In the genomic region with DNA sequence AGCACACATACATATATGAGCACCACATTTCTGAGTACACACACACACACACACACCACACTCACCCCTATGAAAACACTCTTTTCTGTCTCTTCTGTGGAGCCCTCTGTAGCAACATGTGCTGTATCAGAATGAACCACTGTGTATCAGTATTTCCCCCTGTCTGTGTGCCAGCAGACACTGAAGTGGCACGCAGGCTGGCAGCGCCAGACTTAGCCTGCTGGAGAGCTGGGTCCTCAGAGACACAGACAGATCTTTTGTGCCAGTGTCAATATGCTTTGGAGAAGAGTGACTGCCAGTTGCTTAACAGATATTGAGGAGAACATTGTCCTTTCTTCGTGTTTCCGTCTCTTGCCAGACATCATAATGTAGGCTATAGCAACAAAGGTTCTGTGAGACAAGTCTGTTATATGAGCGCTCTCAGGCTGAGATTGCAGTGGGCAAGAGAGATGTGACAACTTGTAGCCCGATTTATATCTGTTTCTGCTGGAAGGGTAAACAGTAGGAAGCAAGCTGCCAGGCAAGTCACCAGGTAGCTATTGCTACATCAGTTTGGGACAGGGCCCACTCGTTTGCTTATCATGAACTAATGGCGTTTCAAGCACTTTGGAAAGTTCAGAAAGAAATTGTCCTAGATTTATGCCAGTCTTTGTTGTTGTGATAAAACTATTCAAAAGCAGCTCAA, we compare ENCODE assay signal across 11 mouse cellular contexts.
DNase-seq lines count a peak whose midpoint lies in the region; ATAC-seq and TF ChIP-seq lines count a peak whose summit lies in the region.
"Had no signal": no experiment of that assay in that cellular context is flagged by ENCODE, and none has a peak within 500 bp of the region (broad histone marks: within the 10 kb centered on the region; RNA-seq: fewer than 3 reads in every experiment).

No protein-coding gene starts in this region.

- no peaks in the 10 kb centered on the region for H3K27me3 ChIP-seq in forebrain, embryonic 13.5 days
- no peaks in the 10 kb centered on the region for H3K27me3 ChIP-seq in forebrain, embryonic 12.5 days
- H3K27me3 ChIP-seq in lung, postnatal 0 days (replicated peaks; ENCODE audit: insufficient read depth, low read length) = no peaks in the 10 kb centered on the region
- H3K27me3 ChIP-seq: midbrain, embryonic 12.5 days had no signal

- intact Hi-C loops in left cerebral cortex, postnatal 10 days (cut with DNase I) = no loop called here
- intact Hi-C loops in left cerebral cortex, postnatal 25 days (cut with DNase I) = no loop called here

- no peak overlapping the region for H3K27ac ChIP-seq in forebrain, embryonic 13.5 days
- no peak overlapping the region for H3K27ac ChIP-seq in forebrain, embryonic 12.5 days
- H3K27ac ChIP-seq in lung, postnatal 0 days (ENCODE audit: low read length) = no peak overlapping the region
- H3K27ac ChIP-seq: midbrain, embryonic 12.5 days had no signal

- H3K9ac ChIP-seq in forebrain, embryonic 13.5 days = no peak overlapping the region
- no peak overlapping the region for H3K9ac ChIP-seq in forebrain, embryonic 12.5 days
- no peak overlapping the region for H3K9ac ChIP-seq in lung, postnatal 0 days (replicated peaks; ENCODE audit: low read depth)
- H3K9ac ChIP-seq: midbrain, embryonic 12.5 days had no signal

- H3K36me3 ChIP-seq in forebrain, embryonic 13.5 days (ENCODE audit: poor library complexity, severe bottlenecking) = no peaks in the 10 kb centered on the region
- no peaks in the 10 kb centered on the region for H3K36me3 ChIP-seq in forebrain, embryonic 12.5 days (replicated peaks)
- no peaks in the 10 kb centered on the region for H3K36me3 ChIP-seq in lung, postnatal 0 days (ENCODE audit: insufficient read depth, low read length)
- H3K36me3 ChIP-seq: midbrain, embryonic 12.5 days had no signal

- TF ChIP-seq EP300 in lung, postnatal 0 days (IDR thresholded peaks at IDR 0.05) = no peak

- H3K9me3 ChIP-seq in forebrain, embryonic 13.5 days (replicated peaks) = no peaks in the 10 kb centered on the region
- H3K9me3 ChIP-seq in forebrain, embryonic 12.5 days = no peaks in the 10 kb centered on the region
- H3K9me3 ChIP-seq in lung, postnatal 0 days (ENCODE audit: low read length) = no peaks in the 10 kb centered on the region
- H3K9me3 ChIP-seq: midbrain, embryonic 12.5 days had no signal

- 68% methylated on average over 8 of the region's 8 CpGs for WGBS in forebrain, embryonic 13.5 days
- WGBS in forebrain, embryonic 12.5 days = 82% methylated on average over 8 of the region's 8 CpGs
- WGBS in lung, postnatal 0 days = 56% methylated on average over 8 of the region's 8 CpGs

- no peak for TF ChIP-seq CTCF in lung, postnatal 0 days (IDR thresholded peaks at IDR 0.05)

- no peak overlapping the region for H3K4me2 ChIP-seq in forebrain, embryonic 13.5 days
- no peak overlapping the region for H3K4me2 ChIP-seq in forebrain, embryonic 12.5 days
- no peak overlapping the region for H3K4me2 ChIP-seq in lung, postnatal 0 days (replicated peaks; ENCODE audit: low read depth, low read length)
- H3K4me2 ChIP-seq: midbrain, embryonic 12.5 days had no signal

- peak; percentile 82 for ATAC-seq in forebrain, embryonic 13.5 days
- no peak for ATAC-seq in forebrain, embryonic 12.5 days (ENCODE audit: low FRiP score)
- peak; percentile 73 for ATAC-seq in lung, postnatal 0 days

- peak; percentile 35 to 40 for DNase-seq in left cerebral cortex, postnatal 10 days (ENCODE audit: extremely low spot score in 1 of 2, low spot score in 2 of 2)
- no peak for DNase-seq in left cerebral cortex, postnatal 25 days (ENCODE audit: low spot score in 2 of 2)
- peak; percentile 15 for DNase-seq in adrenal gland, postnatal 25 days
- peak; percentile 24 for DNase-seq in lung, postnatal 0 days (ENCODE audit: low spot score)
- no peak for DNase-seq in ovary, postnatal 36 days (ENCODE audit: low spot score)
- DNase-seq in gastrocnemius, postnatal 4 days (ENCODE audit: low spot score in 2 of 2) = no peak
- DNase-seq: cerebellum, postnatal 36 days; kidney, postnatal 4 days had no signal

- H3K4me3 ChIP-seq in forebrain, embryonic 13.5 days = no peak overlapping the region
- no peak overlapping the region for H3K4me3 ChIP-seq in forebrain, embryonic 12.5 days (replicated peaks)
- H3K4me3 ChIP-seq in lung, postnatal 0 days (ENCODE audit: low read depth, low read length) = no peak overlapping the region
- H3K4me3 ChIP-seq: midbrain, embryonic 12.5 days had no signal

- peaks cover 3% of the 10 kb centered on the region; the same call in 1 of the 2 replicates for H3K4me1 ChIP-seq in forebrain, embryonic 13.5 days
- no peaks in the 10 kb centered on the region for H3K4me1 ChIP-seq in forebrain, embryonic 12.5 days
- no peaks in the 10 kb centered on the region for H3K4me1 ChIP-seq in lung, postnatal 0 days (ENCODE audit: insufficient read depth, low read depth, low read length)
- H3K4me1 ChIP-seq: midbrain, embryonic 12.5 days had no signal

Comparison
In these comparisons a context has a peak if more than half of its experiments do, and no peak if none do; other contexts are left out.
1. DNase-seq: peak in left cerebral cortex, postnatal 10 days (2 of 2), adrenal gland, postnatal 25 days (single experiment) and lung, postnatal 0 days (single experiment); none in left cerebral cortex, postnatal 25 days (0 of 2), ovary, postnatal 36 days (single experiment) and gastrocnemius, postnatal 4 days (0 of 2).